Mouse (Mus musculus) CH12.LX (cell line): ENCODE data around the gene Ren1. TPM values are rescaled to one million over a fixed set of nuclear protein-coding genes. Genes with fewer than 3 reads are reported as not detected.

Experiments used
- DNase-seq: peaks from one replicate; pipeline ENCODE4 v3.0.0-alpha.2; 2013; ENCODE audit errors: extremely low read depth
- H3K27ac ChIP-seq: 2 replicates; pipeline ENCODE4 v1.5.1; 2012; ENCODE audit warnings: low read depth, mild to moderate bottlenecking, control low read depth, moderate library complexity; ENCODE audit not compliant: insufficient read depth
- H3K27me3 ChIP-seq: replicated peaks from 2 replicates; pipeline ENCODE3; 2012; ENCODE audit warnings: inconsistent platforms
- H3K36me3 ChIP-seq, 2 experiments: replicated peaks in 1 of 2; 2 replicates each; pipeline versions ENCODE3 to v1.6.1; 2012; ENCODE audit warnings: inconsistent platforms in 1 of 2, low read length in 1 of 2, mild to moderate bottlenecking in 1 of 2, mixed read lengths in 1 of 2, moderate library complexity in 1 of 2; ENCODE audit not compliant: control insufficient read depth in 1 of 2, insufficient read depth in 1 of 2
- H3K4me1 ChIP-seq, 2 experiments: 2 replicates each; pipeline ENCODE4 v1.6.1; 2012; ENCODE audit warnings: inconsistent platforms in 1 of 2, moderate library complexity in 1 of 2; ENCODE audit not compliant: insufficient read depth in 2 of 2, control insufficient read depth in 1 of 2
- H3K4me2 ChIP-seq: 2 replicates; pipeline ENCODE4 v1.6.1; 2012; ENCODE audit warnings: low read depth, mild to moderate bottlenecking, control low read depth; ENCODE audit not compliant: poor library complexity, insufficient read depth, severe bottlenecking
- H3K4me3 ChIP-seq, 3 experiments: fragments of 150-350 bp in 1 of 3; sonication (generic) in 1 of 3; replicated peaks in 1 of 3; 2 replicates each; pipeline versions ENCODE3 to v1.5.1; 2011 to 2012; ENCODE audit warnings: low read depth in 2 of 3, low read length in 2 of 3, mild to moderate bottlenecking in 2 of 3, moderate library complexity in 2 of 3, control low read depth in 1 of 3, improper control_type of control experiment in 1 of 3, inconsistent platforms in 1 of 3, mixed read lengths in 1 of 3; ENCODE audit not compliant: poor library complexity in 1 of 3
- H3K79me2 ChIP-seq: replicated peaks from 2 replicates; pipeline ENCODE4 v1.6.1; 2012; ENCODE audit warnings: mild to moderate bottlenecking, moderate library complexity; ENCODE audit not compliant: control insufficient read depth, poor library complexity, insufficient read depth, severe bottlenecking; ENCODE audit errors: extremely low read depth
- H3K9ac ChIP-seq: 2 replicates; pipeline ENCODE4 v1.6.1; 2012; ENCODE audit warnings: low read depth, mild to moderate bottlenecking, control low read depth, moderate library complexity; ENCODE audit not compliant: insufficient read depth
- H3K9me3 ChIP-seq: replicated peaks from 2 replicates; pipeline ENCODE3; 2012; ENCODE audit warnings: low read length, inconsistent platforms, mixed read lengths
- BHLHE40 ChIP-seq: IDR thresholded peaks from 2 replicates; pipeline ENCODE4 v1.6.1; 2011; ENCODE audit warnings: mild to moderate bottlenecking, low read depth, low read length, improper control_type of control experiment
- CHD1 ChIP-seq: IDR thresholded peaks from 2 replicates; pipeline ENCODE4 v1.6.1; 2012; ENCODE audit warnings: low read depth, low read length, improper control_type of control experiment, inconsistent platforms
- CTCF ChIP-seq, 2 experiments: IDR thresholded peaks in 1 of 2; conservative IDR thresholded peaks in 1 of 2; 2 replicates each; pipeline ENCODE4 v1.5.1; 2011 to 2012; ENCODE audit warnings: low read depth in 2 of 2, low read length in 2 of 2, improper control_type of control experiment in 1 of 2, inconsistent platforms in 1 of 2, mild to moderate bottlenecking in 1 of 2, moderate library complexity in 1 of 2
- ELF1 ChIP-seq: IDR thresholded peaks from 2 replicates; pipeline ENCODE4 v1.6.1; 2014; ENCODE audit warnings: low read depth, mild to moderate bottlenecking, inconsistent platforms, low read length, improper control_type of control experiment
- ETS1 ChIP-seq: conservative IDR thresholded peaks from 2 replicates; pipeline ENCODE4 v1.6.1; 2012; ENCODE audit warnings: low read depth, mild to moderate bottlenecking, inconsistent platforms, low read length, improper control_type of control experiment, moderate library complexity
- GABPA ChIP-seq: IDR thresholded peaks from 2 replicates; pipeline ENCODE4 v1.6.1; 2012; ENCODE audit warnings: low read depth, low read length, improper control_type of control experiment, inconsistent platforms; ENCODE audit not compliant: insufficient replicate concordance
- HCFC1 ChIP-seq: IDR thresholded peaks from 2 replicates; pipeline ENCODE4 v1.6.1; 2012; ENCODE audit warnings: low read depth, mild to moderate bottlenecking, inconsistent platforms, low read length, improper control_type of control experiment
- IRF4 ChIP-seq: IDR thresholded peaks from 2 replicates; pipeline ENCODE4 v1.6.1; 2014; ENCODE audit warnings: low read depth, mild to moderate bottlenecking, inconsistent platforms, low read length, improper control_type of control experiment
- JUN ChIP-seq: IDR thresholded peaks from 2 replicates; pipeline ENCODE4 v1.6.1; 2011; ENCODE audit warnings: low read depth, mild to moderate bottlenecking, low read length, improper control_type of control experiment, moderate library complexity; ENCODE audit not compliant: insufficient read depth
- JUND ChIP-seq: conservative IDR thresholded peaks from 2 replicates; pipeline ENCODE4 v1.6.1; 2011; ENCODE audit warnings: low read depth, low read length, improper control_type of control experiment
- KAT2A ChIP-seq: IDR thresholded peaks from 2 replicates; pipeline ENCODE4 v1.6.1; 2012; ENCODE audit warnings: low read length, improper control_type of control experiment, inconsistent platforms; ENCODE audit not compliant: insufficient replicate concordance
- MAFK ChIP-seq: IDR thresholded peaks from 2 replicates; pipeline ENCODE4 v1.6.1; 2011; ENCODE audit warnings: low read length, improper control_type of control experiment; ENCODE audit not compliant: insufficient replicate concordance
- MEF2A ChIP-seq: IDR thresholded peaks from 2 replicates; pipeline ENCODE4 v1.6.1; 2014; ENCODE audit warnings: low read depth, mild to moderate bottlenecking, inconsistent platforms, low read length, improper control_type of control experiment, borderline replicate concordance
- NELFE ChIP-seq: IDR thresholded peaks from 2 replicates; pipeline ENCODE4 v1.6.1; 2011; ENCODE audit warnings: low read depth, low read length, improper control_type of control experiment
- NRF1 ChIP-seq: IDR thresholded peaks from 2 replicates; pipeline ENCODE4 v1.6.1; 2014; ENCODE audit warnings: low read depth, mild to moderate bottlenecking, inconsistent platforms, low read length, improper control_type of control experiment, moderate library complexity
- POLR2A ChIP-seq: IDR thresholded peaks from 2 replicates; pipeline ENCODE4 v1.6.1; 2011; ENCODE audit warnings: low read depth, mild to moderate bottlenecking, improper control_type of control experiment, low read length
- POLR2AphosphoS2 ChIP-seq: IDR thresholded peaks from 2 replicates; pipeline ENCODE4 v1.6.1; 2011; ENCODE audit warnings: low read depth, low read length, improper control_type of control experiment
- RAD21 ChIP-seq: IDR thresholded peaks from 2 replicates; pipeline ENCODE4 v1.6.1; 2011; ENCODE audit warnings: low read depth, mild to moderate bottlenecking, low read length, improper control_type of control experiment, moderate library complexity
- RCOR1 ChIP-seq: conservative IDR thresholded peaks from 2 replicates; pipeline ENCODE4 v1.6.1; 2012; ENCODE audit warnings: low read depth, mild to moderate bottlenecking, inconsistent platforms, low read length, improper control_type of control experiment
- SIN3A ChIP-seq: IDR thresholded peaks from 2 replicates; pipeline ENCODE4 v1.6.1; 2012; ENCODE audit warnings: low read length, improper control_type of control experiment, inconsistent platforms
- TCF12 ChIP-seq: IDR thresholded peaks from 2 replicates; pipeline ENCODE4 v1.6.1; 2014; ENCODE audit warnings: low read depth, mild to moderate bottlenecking, inconsistent platforms, low read length, improper control_type of control experiment
- ZKSCAN1 ChIP-seq: IDR thresholded peaks from 2 replicates; pipeline ENCODE4 v1.6.1; 2012; ENCODE audit warnings: low read depth, inconsistent platforms, low read length, improper control_type of control experiment, borderline replicate concordance
- ZMIZ1 ChIP-seq: IDR thresholded peaks from 2 replicates; pipeline ENCODE4 v1.6.1; 2012; ENCODE audit warnings: low read depth, mild to moderate bottlenecking, inconsistent platforms, low read length, improper control_type of control experiment
- dilution Hi-C: fragments of 300-500 bp; cut with MboI; formaldehyde crosslinking; loops from 2 replicates; pipeline ENCODE4 v1.14.3; 2020; ENCODE audit warnings: low sequenced_read_pairs; ENCODE audit not compliant: extremely low pct_unique_long_range_greater_than_20kb, extremely low pct_ligation_motif_present
- in situ Hi-C: fragments of 300-500 bp; cut with MboI; formaldehyde crosslinking; loops from 3 replicates; pipeline ENCODE4 v1.14.3; 2019; ENCODE audit warnings: low sequenced_read_pairs, low pct_ligation_motif_present, low pct_unique_long_range_greater_than_20kb, mixed read lengths
- polyA plus RNA-seq: library from polyadenylated mRNA; unstranded; fragments of >175 nt; gene quantifications from 2 replicates; pipeline ENCODE4 v1.2.1, GENCODE M21; 2012; ENCODE audit warnings: low read depth; ENCODE audit not compliant: insufficient read length
- total RNA-seq, 2 experiments: library from RNA; depleted of rRNA; stranded (reverse); fragments of 300-350 nt in 1 of 2; fragments of >200 nt in 1 of 2; gene quantifications; 2 replicates each; pipeline ENCODE4 v1.2.3; 2012 to 2014

Ren1 gene
- total and polyA plus RNA-seq, 3 experiments = 0.08 TPM; not detected in 2

GRCm38 (mm10) chr1:133382552-133383155 is 32.3 kb downstream of the Ren1 start:
- TF ChIP-seq JUN (no peak), IRF4 (no peak), CHD1 (no peak), ZMIZ1 (no peak), HCFC1 (no peak), ETS1 (no peak), ZKSCAN1 (no peak), JUND (no peak), POLR2A (no peak), RAD21 (no peak), POLR2AphosphoS2 (no peak), KAT2A (no peak), NELFE (no peak), MEF2A (no peak), CTCF (conservative IDR thresholded peaks at IDR 0.05 in 1 of 2, IDR thresholded peaks at IDR 0.05 in 1 of 2; ENCODE audit: low read depth in 2 of 2, low read length in 2 of 2) (no peak), NRF1 (no peak), BHLHE40 (no peak), MAFK (no peak), GABPA (no peak)
- no peaks in the 10 kb centered on the region for H3K79me2 ChIP-seq
- H3K9me3 ChIP-seq = no peaks in the 10 kb centered on the region
- H3K4me2 ChIP-seq = no peak overlapping the region
- no peak overlapping the region for H3K4me3 ChIP-seq
- peaks cover 18% of the 10 kb centered on the region for H3K27me3 ChIP-seq
- H3K36me3 ChIP-seq = peaks cover 0 to 2% of the 10 kb centered on the region in 2 experiments
- dilution Hi-C loops (no loop called here), in situ Hi-C loops (no loop called here)
- H3K4me1 ChIP-seq = peaks cover 6 to 22% of the 10 kb centered on the region in 2 experiments; a peak in 3 of 4 replicates
- no peak overlapping the region for H3K9ac ChIP-seq
- no peak overlapping the region for H3K27ac ChIP-seq
- DNase-seq = no peak

GRCm38 (mm10) chr1:133383157-133383783 is 33.0 kb downstream of the Ren1 start:
- H3K9ac ChIP-seq = no peak overlapping the region
- dilution Hi-C loops = no loop called here
- DNase-seq = no peak
- no peak overlapping the region for H3K4me2 ChIP-seq
- in situ Hi-C loops = no loop called here
- no peak overlapping the region for H3K27ac ChIP-seq
- H3K27me3 ChIP-seq = peaks cover 12% of the 10 kb centered on the region
- no peaks in the 10 kb centered on the region for H3K79me2 ChIP-seq
- H3K9me3 ChIP-seq = no peaks in the 10 kb centered on the region
- peaks cover 0 to 2% of the 10 kb centered on the region in 2 experiments for H3K36me3 ChIP-seq
- no peak overlapping the region for H3K4me3 ChIP-seq
- peaks cover 6 to 22% of the 10 kb centered on the region in 2 experiments; a peak in 3 of 4 replicates for H3K4me1 ChIP-seq
- TF ChIP-seq RCOR1 (no peak), ELF1 (no peak), KAT2A (no peak), JUN (no peak), SIN3A (no peak), TCF12 (no peak)
